Mouse (Mus musculus): ENCODE measurements around the gene Tmem108.

DNA sequence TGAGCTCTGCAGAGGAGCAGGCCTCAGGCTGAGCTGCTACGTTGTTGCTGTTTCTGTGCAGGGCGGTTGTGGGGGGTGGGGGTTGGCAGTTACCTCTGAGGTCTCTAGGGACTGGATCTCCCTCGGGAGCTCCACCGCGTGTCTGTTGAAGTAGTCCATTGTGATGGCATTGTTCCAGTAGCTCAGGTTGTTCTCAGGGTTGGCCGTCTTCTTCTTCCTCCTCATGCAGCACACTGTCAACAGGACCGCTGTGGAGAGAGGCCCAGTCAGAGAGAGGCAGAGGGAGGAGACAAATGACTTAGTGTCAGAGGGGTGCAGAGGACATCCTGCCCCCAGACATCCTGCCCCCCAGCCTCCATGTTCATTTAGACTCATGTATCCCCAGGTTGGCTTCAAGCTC lies 272.5 kb downstream of the Tmem108 start:
- TF ChIP-seq CTCF (IDR thresholded peaks at IDR 0.05; ENCODE audit: control insufficient read depth, insufficient read depth, insufficient read length) (no peak), MYOD1 (IDR thresholded peaks at IDR 0.05; ENCODE audit: control insufficient read depth, insufficient read length, low read depth) (no peak), MYOG (IDR thresholded peaks at IDR 0.05; ENCODE audit: control insufficient read depth, extremely low read depth, insufficient read length) (no peak), USF1 (IDR thresholded peaks at IDR 0.05; ENCODE audit: low read depth) (no peak), CEBPB (IDR thresholded peaks at IDR 0.05; ENCODE audit: low read depth) (no peak)

Measured in C2C12 (cell line).